Mouse (Mus musculus) lung, adult 2 months (tissue): ENCODE measurements around the gene Qrich2.

Source experiments
- CTCF ChIP-seq: fragments of 200-500 bp; IDR thresholded peaks from 2 replicates; pipeline ENCODE4 v1.5.1; 2011; ENCODE audit warnings: mild to moderate bottlenecking, low read length, control low read depth; ENCODE audit not compliant: insufficient read depth
- POLR2A ChIP-seq: fragments of 200-500 bp; IDR thresholded peaks from 2 replicates; pipeline ENCODE4 v1.6.1; 2011; ENCODE audit warnings: low read depth, mild to moderate bottlenecking, control low read depth, low read length, borderline replicate concordance; ENCODE audit errors: extremely low read depth

GRCm38 (mm10) chr11:116484261-116484660, 18.2 kb upstream of the Qrich2 start:
- TF ChIP-seq CTCF, result no peak
- no peak for TF ChIP-seq POLR2A
